Mouse (Mus musculus) c-Kit-positive CD71-positive TER-119-negative erythroid progenitor cells, embryonic 14.5 days (primary cell): ENCODE data around the gene Mlxipl.

Experiments
- DNase-seq: peaks from one replicate; pipeline ENCODE4 v3.0.0-alpha.2; 2013; ENCODE audit warnings: low read depth

Mlxipl gene

DNA sequence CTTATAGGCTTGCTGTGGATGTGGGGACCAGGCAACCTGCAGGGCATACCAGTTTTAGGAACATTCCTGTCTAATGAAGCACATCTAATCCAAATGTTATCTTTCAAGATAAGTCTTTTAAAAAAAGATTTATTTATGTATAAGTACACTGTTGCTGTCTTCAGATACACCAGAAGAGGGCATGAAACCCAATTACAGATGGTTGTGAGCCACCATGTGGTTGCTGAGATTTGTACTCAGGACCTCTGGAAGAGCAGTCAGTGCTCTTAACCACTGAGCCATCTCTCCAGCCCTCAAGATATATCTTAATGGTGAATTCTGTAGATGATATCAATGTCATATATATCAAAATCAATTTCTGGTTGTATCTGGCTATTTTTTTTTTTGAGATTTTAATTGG lies 56.3 kb downstream of the Mlxipl start:
- DNase-seq: no peak

DNA sequence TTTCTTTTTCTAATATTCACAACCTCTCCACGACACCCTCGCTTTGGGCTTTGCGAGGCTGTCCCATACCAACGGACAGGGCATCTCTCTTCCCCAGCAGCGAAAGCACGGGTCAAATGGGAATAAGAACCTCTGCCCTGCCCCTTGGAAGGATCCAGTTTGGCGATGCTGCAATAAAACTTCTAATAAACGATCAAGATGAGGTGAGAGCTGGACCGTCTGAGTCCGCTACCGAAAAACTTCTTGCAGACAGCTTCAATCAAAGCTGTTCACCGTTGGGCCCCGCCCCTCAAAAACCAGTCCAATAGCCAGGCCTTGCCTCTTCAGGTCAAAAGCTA lies 59.0 kb downstream of the Mlxipl start:
- no peak for DNase-seq

DNA sequence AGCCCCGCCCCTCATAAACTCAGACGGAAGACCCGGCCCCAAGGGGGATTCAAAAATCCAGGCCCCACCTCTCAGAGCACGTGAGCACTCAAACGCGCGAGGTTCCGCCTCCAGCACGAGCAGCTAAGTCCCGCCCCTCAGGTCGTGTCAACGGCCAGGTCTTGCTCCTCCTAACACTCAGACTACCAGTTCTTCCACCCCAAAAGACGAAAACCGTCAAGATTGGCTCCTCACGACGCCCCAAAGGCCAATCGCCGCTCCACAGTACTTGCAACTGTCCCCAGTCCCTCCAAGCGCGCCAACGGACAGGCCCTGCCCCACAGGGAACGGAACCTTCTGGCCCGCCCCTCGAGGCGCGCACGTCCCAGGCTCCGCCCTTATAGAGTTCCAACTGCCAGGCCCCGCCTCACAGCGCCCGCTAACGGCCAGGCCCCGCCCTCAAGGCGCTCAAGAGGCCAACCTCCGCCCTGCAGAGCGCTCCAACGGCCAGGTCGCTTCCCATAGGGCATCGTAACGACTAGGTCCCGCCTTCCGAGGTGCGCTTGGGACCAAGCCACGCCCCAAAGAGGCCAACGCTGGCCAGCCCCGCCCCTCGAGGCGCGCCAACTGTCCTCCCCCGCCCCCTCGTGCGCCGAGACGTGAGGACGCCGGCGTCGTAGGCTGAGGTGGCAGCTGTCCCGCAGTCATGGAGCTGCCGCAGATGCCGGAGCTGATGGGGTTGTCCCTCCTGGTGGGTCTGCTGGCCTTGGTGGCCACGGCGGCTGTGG lies 59.5 kb downstream of the Mlxipl start, which contains the start of gene Tbl2:
Gene Tbl2, plus strand, starts transcription at position 605 of the 767 bp plus-strand sequence.
- DNase-seq: peak; percentile 99

- no peak for DNase-seq
Measured at GRCm38 (mm10) chr5:135149820-135150178, 60.1 kb downstream of the Mlxipl start.

- DNase-seq: no peak
Measured at GRCm38 (mm10) chr5:135156496-135156895, 66.8 kb downstream of the Mlxipl start.

- DNase-seq: no peak
Measured at GRCm38 (mm10) chr5:135161221-135161620, 71.5 kb downstream of the Mlxipl start.

- no peak for DNase-seq
Measured at GRCm38 (mm10) chr5:135161650-135162049, 72.0 kb downstream of the Mlxipl start.

DNA sequence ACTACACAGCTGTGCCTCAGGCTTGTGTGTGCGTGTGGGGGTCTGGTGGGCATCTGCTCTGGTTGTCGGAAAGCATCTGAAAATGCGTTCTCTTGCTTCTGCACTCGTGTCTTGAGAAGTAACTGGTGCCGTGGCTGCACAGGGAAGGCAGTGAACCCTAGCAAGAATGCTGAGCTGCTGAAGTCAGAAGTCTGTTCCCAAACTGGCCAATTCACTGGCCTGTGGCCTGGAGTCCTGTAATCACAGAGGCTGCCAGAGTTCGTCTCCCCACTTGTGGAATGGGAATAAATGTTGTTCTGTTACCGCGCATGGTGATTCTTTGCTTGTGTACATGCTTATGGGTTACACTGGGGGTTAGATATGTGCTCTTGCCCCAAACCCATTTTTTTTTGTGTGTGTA lies 72.7 kb downstream of the Mlxipl start:
- DNase-seq: no peak

DNA sequence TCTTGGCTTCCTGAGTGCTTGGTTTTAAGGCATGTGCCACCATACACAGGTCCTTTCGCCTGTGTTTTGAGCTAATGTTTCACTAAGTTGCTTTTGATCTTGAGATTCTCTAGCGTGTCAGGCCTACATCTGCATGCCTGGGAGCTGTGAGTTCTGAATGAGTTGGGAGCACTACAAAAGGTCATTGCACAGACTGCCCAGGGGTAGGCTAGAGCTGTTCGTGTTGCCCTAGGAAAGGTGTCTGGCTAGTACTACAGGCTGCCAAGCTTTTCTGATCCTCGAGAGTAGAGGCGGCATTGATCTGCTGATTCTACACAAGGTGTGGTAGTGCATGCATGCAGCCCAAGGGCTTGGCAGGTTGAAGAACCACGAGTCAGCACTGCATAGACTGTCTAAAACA lies 73.1 kb downstream of the Mlxipl start:
- no peak for DNase-seq

DNA sequence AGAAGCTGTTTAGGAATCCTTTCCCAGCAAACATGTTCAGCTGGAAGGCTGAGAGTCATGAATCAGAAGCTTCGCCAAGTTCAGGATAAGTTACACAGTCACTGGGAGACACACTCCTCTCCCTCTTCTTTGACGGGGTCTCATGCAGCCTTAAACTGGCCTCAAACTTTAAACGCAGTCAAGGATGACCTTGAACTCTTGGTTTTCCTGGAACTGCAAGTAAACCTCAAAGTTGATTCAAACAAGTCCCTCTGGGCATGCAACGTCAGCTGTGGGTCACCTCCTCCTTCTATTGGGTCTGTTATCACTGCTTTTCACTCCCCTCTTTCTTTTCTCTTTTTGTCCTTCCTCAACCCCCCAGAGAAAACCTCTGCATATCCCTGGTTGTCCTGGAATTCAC lies 77.2 kb downstream of the Mlxipl start:
- no peak for DNase-seq

DNA sequence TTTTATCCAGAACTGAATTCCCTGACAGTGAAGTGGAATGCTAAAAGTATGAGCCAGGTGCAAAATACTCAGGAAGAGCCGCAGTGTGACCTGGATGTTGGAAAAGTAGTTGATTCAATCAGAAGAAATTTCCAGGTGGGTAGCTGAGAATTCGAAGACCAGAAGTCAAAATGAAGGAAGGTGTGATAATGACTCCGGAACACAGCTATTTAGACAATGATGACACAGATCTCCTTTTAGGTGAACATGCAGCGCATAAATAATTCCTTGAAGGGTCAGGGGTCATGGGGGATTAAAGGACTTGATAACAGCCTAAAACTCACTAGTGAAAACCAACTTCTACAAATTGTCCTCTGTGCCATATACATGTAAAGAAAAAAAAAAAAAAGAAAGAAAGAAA lies 77.8 kb downstream of the Mlxipl start:
- no peak for DNase-seq

DNA sequence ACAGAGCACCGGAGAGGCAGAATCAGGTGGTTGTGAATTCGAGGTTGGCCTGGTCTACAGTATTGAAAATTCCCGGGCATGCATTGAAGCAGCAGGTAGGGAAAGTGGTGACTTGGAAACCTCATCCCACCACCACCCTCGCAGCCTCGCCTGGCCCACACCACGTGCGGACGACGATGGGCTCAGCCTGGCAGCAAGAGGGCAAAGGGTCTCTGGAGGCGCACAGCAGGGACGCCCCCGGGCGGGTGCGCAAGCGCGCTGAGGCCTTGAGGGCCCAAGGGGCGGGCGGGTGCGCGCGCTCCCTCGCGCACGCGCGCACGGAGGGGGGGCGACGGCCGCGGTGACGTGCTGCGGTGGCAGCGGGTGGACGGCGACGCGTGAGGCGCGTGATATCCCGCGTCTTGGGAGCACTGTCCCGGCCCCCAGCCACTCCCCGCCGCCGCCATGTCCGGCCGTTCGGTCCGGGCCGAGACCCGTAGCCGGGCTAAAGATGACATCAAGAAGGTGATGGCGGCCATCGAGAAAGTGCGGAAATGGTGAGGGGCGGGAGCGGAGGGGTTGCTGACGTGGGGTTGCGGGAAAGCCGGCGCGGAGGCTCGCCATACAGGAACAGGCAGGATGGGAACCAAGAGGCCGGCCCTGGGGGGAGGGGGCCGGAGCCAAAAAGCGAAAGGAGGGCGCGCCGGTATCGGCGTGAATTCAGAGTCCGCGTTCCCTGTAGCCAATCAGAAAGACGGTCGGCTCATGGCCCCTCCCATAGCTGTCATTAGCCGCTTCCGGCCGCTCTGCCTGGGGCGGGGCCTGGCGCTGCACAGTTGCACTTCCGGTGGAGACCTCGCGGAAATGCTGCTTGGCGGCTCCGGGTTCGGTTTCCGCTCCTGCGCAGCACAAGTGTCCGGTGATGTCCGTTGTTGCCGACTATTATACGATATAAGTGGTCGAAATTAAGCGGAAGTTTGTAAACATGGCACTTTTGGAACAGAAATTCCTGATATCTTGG lies 78.7 kb downstream of the Mlxipl start, which contains the start of gene Bcl7b:
Gene Bcl7b, plus strand, starts transcription at position 221 of the 1,000 bp plus-strand sequence.
- DNase-seq: peak; percentile 94

DNA sequence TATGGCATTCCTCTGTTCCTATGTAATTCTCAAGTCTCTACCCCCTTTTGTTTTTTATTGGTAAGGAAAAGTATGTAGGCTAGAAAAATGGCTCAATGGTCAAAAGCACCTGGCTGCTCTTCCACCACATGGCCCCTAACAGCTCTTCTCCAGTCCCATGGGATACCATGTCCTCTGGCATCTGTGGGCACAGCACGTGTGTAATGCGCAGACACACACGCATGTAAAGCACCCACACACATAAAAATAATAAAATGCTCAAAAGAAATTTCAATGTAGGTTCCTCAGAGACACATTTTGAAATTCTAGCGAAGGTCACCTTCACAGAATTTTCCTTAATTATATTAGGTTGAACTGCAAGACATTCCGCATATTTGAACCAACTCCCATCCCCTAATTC lies 79.8 kb downstream of the Mlxipl start:
- DNase-seq: no peak

DNA sequence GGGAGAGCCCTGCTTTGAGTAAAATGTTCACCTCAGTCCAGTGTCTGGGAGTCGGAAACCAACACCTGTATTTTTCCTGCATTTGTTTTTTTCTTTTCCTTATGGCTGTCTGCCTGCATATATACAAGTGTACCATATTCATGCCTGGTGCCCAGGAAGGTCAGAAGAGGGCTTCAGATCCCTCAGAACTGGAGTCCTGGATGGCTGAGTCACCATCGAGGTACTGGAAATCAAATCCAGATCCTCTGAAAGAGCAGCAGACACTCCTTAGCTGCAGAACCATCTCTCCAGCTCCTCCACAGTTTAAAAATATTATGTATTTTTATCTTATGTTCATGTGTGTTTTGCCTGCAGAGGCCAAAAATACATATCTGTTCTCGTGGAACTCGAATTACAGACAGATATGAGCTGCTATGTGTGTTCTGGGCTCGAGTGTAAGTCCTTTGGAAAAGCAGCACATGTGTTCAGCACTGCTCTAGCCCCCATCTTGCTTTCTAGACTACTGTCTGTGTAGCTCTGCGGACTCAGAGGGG lies 82.1 kb downstream of the Mlxipl start:
- DNase-seq: no peak

- no peak for DNase-seq
Measured at GRCm38 (mm10) chr5:135172986-135173385, 83.3 kb downstream of the Mlxipl start.

GRCm38 (mm10) chr5:135175086-135175485 lies 85.4 kb downstream of the Mlxipl start:
- DNase-seq: no peak

GRCm38 (mm10) chr5:135178523-135178922 lies 88.8 kb downstream of the Mlxipl start:
- DNase-seq: no peak

DNA sequence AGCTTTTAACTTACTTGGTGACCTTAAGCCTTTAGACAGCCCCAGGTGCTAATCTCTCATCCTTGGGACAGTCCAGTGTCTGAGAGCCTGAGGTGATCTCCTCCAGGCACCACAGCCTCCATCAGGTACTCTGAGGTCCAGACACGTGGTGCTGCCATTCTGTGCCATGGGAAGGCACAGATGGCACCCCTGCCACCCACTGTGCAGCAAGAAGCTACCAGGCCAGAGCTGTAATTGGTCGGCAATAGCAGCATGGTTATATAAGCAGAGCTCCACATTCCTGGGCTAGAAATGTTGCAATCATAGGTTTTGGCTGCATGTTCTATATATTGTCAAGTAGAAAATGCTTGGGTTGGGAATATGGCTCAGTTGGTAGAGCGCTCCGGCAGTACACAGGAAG lies 89.3 kb downstream of the Mlxipl start:
- no peak for DNase-seq

- no peak for DNase-seq
Measured at GRCm38 (mm10) chr5:135179616-135180015, 89.9 kb downstream of the Mlxipl start.

GRCm38 (mm10) chr5:135180796-135181195 lies 91.1 kb downstream of the Mlxipl start:
- no peak for DNase-seq

- no peak for DNase-seq
Measured at GRCm38 (mm10) chr5:135181776-135182175, 92.1 kb downstream of the Mlxipl start.

DNA sequence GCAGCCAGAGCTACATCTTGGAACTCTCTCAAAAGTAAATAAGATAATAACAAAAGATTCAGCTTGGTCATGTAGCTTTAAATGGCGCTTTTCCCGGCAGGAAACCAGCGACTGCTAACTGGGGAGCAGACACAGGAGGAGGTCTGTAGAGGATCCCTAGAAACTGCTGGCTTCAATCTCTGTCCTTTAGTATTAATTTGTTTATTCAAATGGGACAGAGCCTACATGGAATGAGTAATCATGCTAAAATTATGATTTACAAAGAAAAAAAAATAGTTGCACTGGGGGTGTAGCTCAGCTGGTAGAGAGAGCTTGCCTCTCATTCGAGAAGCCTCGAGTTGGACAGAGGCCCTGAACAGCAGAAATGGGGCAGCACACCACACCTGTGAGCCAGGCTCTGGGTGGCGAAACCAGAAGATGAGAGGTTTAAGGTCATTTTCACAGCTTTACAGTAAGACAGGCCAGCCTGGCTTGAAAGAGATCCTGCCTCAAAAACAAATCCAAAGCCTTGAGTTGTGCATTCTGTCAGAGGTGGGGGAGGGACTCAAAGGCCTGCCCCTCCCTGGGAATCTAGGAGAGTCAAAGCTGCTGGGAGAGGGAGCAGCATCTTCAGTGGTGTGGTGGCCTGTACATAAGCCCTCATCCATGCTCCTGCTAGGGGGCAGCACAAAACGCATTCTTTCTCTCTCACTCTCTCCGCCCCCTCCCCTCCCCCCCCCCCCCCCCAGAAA lies 93.6 kb downstream of the Mlxipl start:
- no peak for DNase-seq
